Mouse (Mus musculus) skeletal muscle tissue, postnatal 0 days (tissue): ENCODE measurements around the gene Dpep3. TPM values are rescaled to one million over a fixed set of nuclear protein-coding genes. Genes with fewer than 3 reads are reported as not detected.

Experiments
- microRNA-seq, 2 experiments: library from miRNA; unstranded; fragments of <30 nt; microRNA quantifications; one replicate each; pipeline ENCODE4; 2016
- polyA plus RNA-seq: library from polyadenylated mRNA; unstranded; fragments of >200 nt; fragmentation: Nextera tagmentation; extraction: Ambion mirVana; gene quantifications from 2 replicates; pipeline ENCODE4 v1.2.1, GENCODE M21; 2015

The Dpep3 gene
- not detected in 2 replicates for polyA plus RNA-seq

GRCm38 (mm10) chr8:105979325-105979724 is at the start of gene Dpep3:
Dpep3 (minus strand) TSS chr8:105979429.

GRCm38 (mm10) chr8:106011643-106011986 is 32.4 kb upstream of the Dpep3 start, which contains the start of gene Ddx28:
Ddx28 (minus strand) TSS chr8:106011882.

GRCm38 (mm10) chr8:106005875-106006274 is 26.6 kb upstream of the Dpep3 start, which contains the start of gene Dpep2nb:
Dpep2nb (minus strand) TSS chr8:106005975.

DNA sequence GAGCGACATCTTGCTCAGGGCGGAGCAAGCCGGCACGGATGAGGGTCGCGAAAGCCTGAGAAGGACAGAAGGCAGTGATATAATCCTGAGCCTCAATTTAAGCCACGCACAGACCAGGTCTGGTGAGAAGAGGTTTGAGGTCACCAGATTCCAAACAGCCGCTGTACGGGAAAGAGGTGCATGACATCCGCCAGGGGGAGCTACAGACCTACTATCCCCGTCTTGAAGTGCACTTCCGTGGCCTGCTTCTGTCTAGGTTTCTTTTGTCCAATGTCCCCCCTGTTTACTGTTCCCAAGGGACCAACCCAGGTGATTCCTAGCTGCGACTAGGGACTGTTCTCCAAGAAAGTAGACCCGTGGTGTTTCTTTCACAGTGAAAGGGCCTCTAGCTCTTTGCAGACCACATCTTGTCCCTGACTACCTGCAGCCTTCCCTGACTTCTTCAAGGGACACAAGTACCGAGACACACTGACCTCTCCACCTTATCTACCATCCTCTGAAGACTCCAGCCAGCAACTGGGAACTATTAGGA is 11.7 kb upstream of the Dpep3 start, which contains the start of gene Dus2:
TSS of gene Dus2 (plus strand) at position 482 of the 532 bp plus-strand sequence.

DNA sequence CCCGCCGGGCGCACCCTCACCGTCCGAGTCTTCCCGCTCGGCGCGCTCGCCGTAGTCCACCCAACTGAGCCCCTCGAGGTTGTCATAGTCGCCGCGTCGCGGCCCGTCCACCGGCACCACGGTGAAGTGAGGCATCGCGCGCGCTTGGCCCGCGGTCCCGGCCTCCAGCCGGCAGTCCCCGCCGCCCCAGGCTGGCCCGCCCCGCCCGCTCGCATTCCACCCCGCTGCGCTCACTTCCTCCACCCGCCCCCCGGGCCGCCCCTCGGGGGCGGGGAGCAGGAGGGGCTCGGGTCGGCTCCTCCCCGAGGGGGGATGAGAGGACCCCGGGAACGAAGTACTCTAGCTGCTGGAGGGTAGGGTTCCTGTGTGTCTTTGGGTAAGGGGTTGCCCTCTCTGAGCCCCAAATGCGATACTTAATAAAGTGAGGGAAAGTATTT is 13.3 kb downstream of the Dpep3 start, which contains the start of gene Slc12a4:
TSS of gene Slc12a4 (minus strand) at position 193 of the 437 bp plus-strand sequence.

DNA sequence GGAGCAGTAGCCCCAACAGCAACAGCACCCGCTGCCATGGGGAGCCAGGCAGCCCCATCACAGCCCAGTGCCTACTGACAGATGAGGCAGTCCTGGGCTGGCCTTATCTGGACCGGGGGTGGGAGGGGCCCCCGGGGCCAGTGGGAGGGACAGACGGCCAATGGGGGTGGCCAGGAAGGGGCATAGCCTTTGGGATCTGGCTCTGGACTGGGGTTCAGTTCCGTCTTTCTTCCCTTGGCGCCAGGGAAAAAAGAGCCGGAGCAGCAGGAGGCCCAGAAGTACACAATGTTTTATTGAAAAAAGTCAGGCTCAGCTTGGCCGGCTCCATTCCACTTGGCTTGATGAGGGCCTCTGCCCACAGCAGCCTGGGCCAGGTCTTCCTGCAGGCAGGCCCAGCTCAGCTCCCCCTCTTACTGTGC is 35.9 kb downstream of the Dpep3 start, which contains the start of gene Lcat:
TSS of gene Lcat (minus strand) at position 62 of the 419 bp plus-strand sequence.

GRCm38 (mm10) chr8:105938306-105938669 is 40.9 kb downstream of the Dpep3 start, which contains the start of gene Psmb10:
Psmb10 (minus strand) TSS chr8:105938444.

GRCm38 (mm10) chr8:105933762-105934161 is 45.5 kb downstream of the Dpep3 start, which contains the start of gene Ctrl:
Ctrl (minus strand) TSS chr8:105933862.

Small RNA genes lying within 50 kb of the gene (microRNA-seq; reads per million reads assigned to microRNA genes)
- 0 to 0.10 reads per million in 2 experiments for gene Mir7074

Other genes starting within 250 kb of the Dpep3 start
- gene Gfod2, start 220.8 kb downstream of the Dpep3 start, polyA plus RNA-seq, result 5.0 and 7.8 TPM in 2 replicates
- gene Ranbp10, start 152.1 kb downstream of the Dpep3 start, polyA plus RNA-seq, result 9.3 and 9.6 TPM in 2 replicates
- 0.17 and 0.28 TPM in 2 replicates for gene Tsnaxip1, start 151.7 kb downstream of the Dpep3 start, polyA plus RNA-seq
- gene Cenpt, start 126.2 kb downstream of the Dpep3 start, polyA plus RNA-seq, result 9.9 and 12.2 TPM in 2 replicates
- gene Thap11, start 124.3 kb downstream of the Dpep3 start, polyA plus RNA-seq, result 52.0 and 52.7 TPM in 2 replicates
- gene Nutf2, start 118.8 kb downstream of the Dpep3 start, polyA plus RNA-seq, result 158 and 164 TPM in 2 replicates
- gene Edc4, start 98.5 kb downstream of the Dpep3 start, polyA plus RNA-seq, result 20.2 and 22.6 TPM in 2 replicates
- gene Nrn1l, start 85.9 kb downstream of the Dpep3 start, polyA plus RNA-seq, result 1.2 and 1.7 TPM in 2 replicates
- 16.8 and 17.0 TPM in 2 replicates for gene Pskh1, start 79.0 kb downstream of the Dpep3 start, polyA plus RNA-seq
- 0.32 TPM in 1 of 2 replicates, not detected in the other for gene Ctrl, start 45.6 kb downstream of the Dpep3 start, polyA plus RNA-seq
- gene Psmb10, start 41.0 kb downstream of the Dpep3 start, polyA plus RNA-seq, result 36.6 and 38.1 TPM in 2 replicates
- 0.49 and 0.66 TPM in 2 replicates for gene Lcat, start 36.0 kb downstream of the Dpep3 start, polyA plus RNA-seq
- gene Slc12a4, start 13.3 kb downstream of the Dpep3 start, polyA plus RNA-seq, result 15.2 and 16.0 TPM in 2 replicates
- gene Dus2, start 11.9 kb upstream of the Dpep3 start, polyA plus RNA-seq, result 15.0 and 15.5 TPM in 2 replicates
- gene Dpep2nb, start 26.5 kb upstream of the Dpep3 start, polyA plus RNA-seq, result not detected in 2 replicates
- gene Ddx28, start 32.5 kb upstream of the Dpep3 start, polyA plus RNA-seq, result 11.5 and 14.0 TPM in 2 replicates
- gene Nfatc3, start 79.4 kb upstream of the Dpep3 start, polyA plus RNA-seq, result 2.9 and 3.2 TPM in 2 replicates
- 0.23 and 1.7 TPM in 2 replicates for gene Esrp2, start 157.5 kb upstream of the Dpep3 start, polyA plus RNA-seq
- 5.5 and 8.9 TPM in 2 replicates for gene Pla2g15, start 171.0 kb upstream of the Dpep3 start, polyA plus RNA-seq
- gene Slc7a6, start 189.4 kb upstream of the Dpep3 start, polyA plus RNA-seq, result 9.0 and 13.3 TPM in 2 replicates
- gene Slc7a6os, start 231.5 kb upstream of the Dpep3 start, polyA plus RNA-seq, result 13.8 and 16.6 TPM in 2 replicates
- 24.2 and 25.2 TPM in 2 replicates for gene Prmt7, start 231.5 kb upstream of the Dpep3 start, polyA plus RNA-seq